Mouse (Mus musculus) bone marrow, adult 2 months (tissue): ENCODE data around the gene Fam172a. TPM values are rescaled to one million over a fixed set of nuclear protein-coding genes. Genes with fewer than 3 reads are reported as not detected.

Experiments
- H3K27ac ChIP-seq: fragments of 200-500 bp; 2 replicates; pipeline ENCODE4 v1.5.1; 2012; ENCODE audit warnings: low read depth, mild to moderate bottlenecking, control low read depth, inconsistent platforms, low read length; ENCODE audit not compliant: control insufficient read depth, poor library complexity, insufficient read depth
- H3K4me1 ChIP-seq: fragments of 200-500 bp; 2 replicates; pipeline ENCODE4 v1.6.1; 2011; ENCODE audit warnings: low read length; ENCODE audit not compliant: control insufficient read depth, insufficient read depth
- H3K4me3 ChIP-seq: fragments of 200-500 bp; replicated peaks from 2 replicates; pipeline ENCODE3; 2011; ENCODE audit warnings: mild to moderate bottlenecking, low read depth, low read length, control low read depth; ENCODE audit not compliant: control insufficient read depth
- CTCF ChIP-seq: fragments of 200-500 bp; IDR thresholded peaks from 2 replicates; pipeline ENCODE4 v1.5.1; 2011; ENCODE audit warnings: low read length, control low read depth; ENCODE audit not compliant: control insufficient read depth, insufficient read depth
- POLR2A ChIP-seq: fragments of 200-500 bp; IDR thresholded peaks from 2 replicates; pipeline ENCODE4 v1.6.1; 2011; ENCODE audit warnings: low read depth, mild to moderate bottlenecking, control low read depth, low read length, borderline replicate concordance; ENCODE audit not compliant: control insufficient read depth
- WGBS: fragments of 180-500 bp; shearing (Covaris S2); methylation state at CpG from one replicate; pipeline ENCODE4 v1.1.7; 2018; 5-methylcytosine and 5-hydroxymethylcytosine counted together
- polyA plus RNA-seq: library from polyadenylated mRNA; stranded (reverse); fragments of >200 nt; gene quantifications from 2 replicates; pipeline ENCODE4 v1.2.4, GENCODE M21; 2011; ENCODE audit warnings: low replicate concordance; ENCODE audit not compliant: missing spikeins, insufficient read depth, insufficient read length

Gene Fam172a
- polyA plus RNA-seq, 1 experiment = 13.5 TPM

DNA sequence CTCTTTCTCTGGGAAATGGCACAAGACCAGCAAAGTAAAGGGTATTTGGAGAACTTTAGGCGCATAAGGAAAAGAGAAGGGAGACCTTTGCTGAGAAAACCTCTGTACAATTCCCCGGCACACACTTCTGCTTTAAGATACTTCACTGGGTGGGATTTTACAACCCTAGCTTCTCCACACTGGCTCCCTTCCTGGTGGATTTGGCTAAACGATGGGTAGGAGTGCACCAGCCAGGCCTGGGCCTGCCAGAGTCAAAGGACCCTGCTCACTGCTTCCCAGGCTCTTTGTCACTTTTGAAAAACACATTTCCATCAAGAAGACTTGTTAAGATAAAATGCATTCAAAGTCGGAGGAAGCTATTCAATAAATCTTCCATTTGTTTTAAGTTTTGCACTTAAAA, 491.4 kb downstream of the Fam172a start:
- Histone ChIP-seq H3K27ac (no peak overlapping the region), H3K4me1 (no peaks in the 10 kb centered on the region), H3K4me3 (no peak overlapping the region)
- 18% methylated on average over 4 of the region's 4 CpGs for WGBS
- no peak for TF ChIP-seq POLR2A
- no peak for TF ChIP-seq CTCF

DNA sequence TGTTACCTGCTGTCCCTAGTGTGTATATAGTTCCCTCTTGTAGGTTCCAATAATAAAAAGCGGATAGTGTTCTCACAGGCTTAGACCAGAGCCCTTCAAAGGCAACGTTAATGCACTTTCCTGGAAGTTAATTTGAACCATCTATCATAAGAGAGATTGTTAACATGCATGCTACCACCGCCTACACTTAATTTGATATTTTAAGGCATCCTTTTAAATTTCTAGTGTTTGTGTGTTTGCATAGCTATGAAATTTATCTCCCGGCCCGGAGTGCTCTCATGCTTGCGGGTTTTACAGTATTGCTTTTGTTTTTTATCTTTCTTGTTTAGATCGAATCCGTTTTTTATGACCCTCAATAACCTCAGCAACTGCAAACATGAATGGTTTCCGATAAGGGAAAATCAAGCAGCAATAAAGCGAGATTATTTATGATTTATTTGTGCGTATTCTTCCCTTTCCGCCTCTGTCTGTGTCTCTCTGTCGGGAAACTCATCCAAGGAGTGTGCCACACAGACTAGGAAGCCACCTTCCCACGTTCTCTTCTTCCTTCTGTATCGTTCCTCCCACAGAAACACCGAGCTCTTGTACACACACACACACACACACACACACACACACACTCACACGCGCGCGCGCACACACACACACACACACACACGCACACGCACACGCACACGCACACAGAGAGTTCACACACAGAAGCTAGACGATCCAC, 492.5 kb downstream of the Fam172a start:
- TF ChIP-seq CTCF = no peak
- TF ChIP-seq POLR2A = no peak
- no peak overlapping the region for H3K27ac ChIP-seq
- no peaks in the 10 kb centered on the region for H3K4me1 ChIP-seq
- no peak overlapping the region for H3K4me3 ChIP-seq
- WGBS = 8% methylated on average over 26 of the region's 26 CpGs

DNA sequence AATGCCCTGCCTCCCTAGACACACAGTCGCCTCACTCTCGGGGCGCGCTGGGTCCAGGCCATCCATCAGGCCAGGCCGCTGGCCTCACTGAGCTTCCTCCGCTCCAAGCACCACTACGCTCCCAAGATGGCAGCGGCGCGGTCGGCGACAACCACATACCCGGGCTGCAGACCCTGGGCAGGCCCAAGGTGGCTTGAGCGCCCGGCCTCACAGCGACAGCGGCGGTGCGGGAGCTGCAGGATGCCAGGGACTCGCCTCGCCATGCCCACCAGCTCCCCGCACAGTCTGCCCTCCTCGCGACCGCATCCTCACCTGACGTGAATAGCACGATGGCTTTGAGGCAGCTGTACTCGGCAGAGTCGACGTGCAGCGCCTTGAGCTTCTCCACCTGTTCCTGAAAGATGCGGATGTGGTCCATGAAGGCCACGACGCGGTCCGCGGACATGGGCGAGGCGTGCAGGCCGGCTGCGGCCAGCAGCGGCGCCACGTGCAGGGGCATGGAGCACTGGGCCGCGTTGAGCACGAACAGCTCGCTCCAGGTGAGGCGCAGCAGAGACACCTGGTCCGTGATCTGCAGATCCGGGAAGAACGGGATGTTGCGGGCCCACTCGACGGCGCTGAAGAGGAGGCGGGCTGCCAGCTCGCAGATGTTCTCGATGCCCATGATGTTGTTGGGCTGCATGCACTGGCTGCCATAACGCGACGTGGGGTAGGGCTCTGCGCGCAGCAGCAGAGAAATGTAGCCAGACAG, 493.2 kb downstream of the Fam172a start:
- no peaks in the 10 kb centered on the region for H3K4me1 ChIP-seq
- H3K4me3 ChIP-seq = no peak overlapping the region
- no peak overlapping the region; the same call in 1 of the 2 replicates for H3K27ac ChIP-seq
- 5% methylated on average over 64 of the region's 64 CpGs for WGBS
- no peak for TF ChIP-seq POLR2A
- no peak for TF ChIP-seq CTCF

DNA sequence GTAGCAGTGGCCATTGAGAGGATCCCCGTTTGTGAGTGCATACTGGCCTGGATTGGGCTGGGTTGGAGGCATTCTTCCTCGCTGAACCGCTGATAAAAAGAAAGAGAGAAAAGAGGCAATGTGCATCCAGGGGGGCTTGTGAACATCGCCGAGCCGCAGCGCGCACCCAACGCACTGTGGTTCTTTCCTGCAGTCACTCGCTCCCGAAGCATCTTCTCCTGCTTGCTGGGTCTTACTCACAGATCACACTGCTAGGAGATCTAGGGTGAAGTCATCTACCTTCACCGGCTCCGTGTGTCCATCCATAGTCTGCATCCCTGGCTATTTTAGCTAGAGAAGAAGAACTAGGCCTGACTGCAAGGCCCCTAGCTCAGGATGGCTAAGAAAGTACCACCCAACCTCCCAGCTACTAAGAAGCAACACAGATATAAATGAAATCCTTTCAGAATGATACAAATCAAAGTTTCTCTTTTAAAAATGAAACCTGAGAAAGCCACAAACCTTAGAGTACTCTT, 493.8 kb downstream of the Fam172a start:
- no peak overlapping the region for H3K4me3 ChIP-seq
- WGBS = 10% methylated on average over 13 of the region's 13 CpGs
- no peak overlapping the region for H3K27ac ChIP-seq
- TF ChIP-seq CTCF (no peak), POLR2A (no peak)
- H3K4me1 ChIP-seq = no peaks in the 10 kb centered on the region

DNA sequence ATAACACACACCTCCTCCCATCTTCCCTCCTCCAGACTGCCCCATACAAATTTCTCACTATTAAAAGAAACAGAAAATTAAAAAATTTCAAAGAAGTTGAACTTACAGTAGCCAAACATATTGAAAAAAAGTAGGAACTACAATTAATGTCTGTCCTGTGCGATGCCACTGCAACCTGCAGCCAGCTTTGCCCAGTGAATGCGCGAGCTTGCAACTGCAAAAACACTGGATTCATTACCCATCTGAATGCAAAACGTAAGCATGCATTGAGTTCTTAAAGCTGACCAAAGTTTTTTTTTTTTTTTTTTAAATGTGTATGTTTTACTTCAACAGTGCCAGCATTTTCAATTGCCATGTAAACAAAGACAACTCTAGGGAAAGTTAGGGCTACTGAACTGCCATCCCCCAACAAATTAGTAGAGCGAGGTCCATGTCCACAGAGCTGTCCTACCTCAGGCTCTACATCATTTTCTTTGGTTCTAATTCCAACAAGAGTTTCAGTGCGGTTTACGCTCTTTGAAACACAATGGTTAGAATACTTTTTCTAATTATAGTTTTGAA, 494.5 kb downstream of the Fam172a start:
- H3K27ac ChIP-seq = no peak overlapping the region
- WGBS = 30% methylated on average over 7 of the region's 7 CpGs
- no peaks in the 10 kb centered on the region for H3K4me1 ChIP-seq
- no peak overlapping the region for H3K4me3 ChIP-seq
- TF ChIP-seq CTCF = no peak

DNA sequence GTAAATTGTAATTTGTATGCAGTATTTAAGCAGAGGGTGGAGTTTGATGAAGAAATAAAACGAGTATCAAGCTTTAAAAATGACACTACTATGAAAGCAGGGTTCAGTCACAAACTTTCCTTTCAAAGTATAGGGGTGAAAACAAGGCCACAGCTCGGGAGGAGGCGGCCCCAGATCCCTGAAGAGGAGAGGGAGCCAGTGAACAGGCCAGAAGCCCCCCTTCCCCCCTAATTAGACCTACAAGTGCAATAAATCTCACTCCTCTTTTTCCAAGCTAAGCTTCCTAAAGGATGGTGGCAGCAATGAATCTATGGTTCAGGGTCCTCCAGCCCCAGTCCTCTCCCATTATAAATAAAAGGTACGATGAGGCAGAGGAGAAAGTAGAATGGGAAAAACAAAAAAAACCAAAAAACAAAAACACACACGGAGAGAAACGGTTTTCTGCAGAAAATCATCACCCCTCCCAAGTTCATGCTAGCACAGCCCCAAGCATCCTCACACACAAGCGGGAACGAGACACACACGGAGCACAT, 495.5 kb downstream of the Fam172a start:
- WGBS = 3% methylated on average over 9 of the region's 9 CpGs
- Histone ChIP-seq H3K27ac (no peak overlapping the region), H3K4me1 (no peaks in the 10 kb centered on the region), H3K4me3 (no peak overlapping the region)
- no peak for TF ChIP-seq CTCF
- TF ChIP-seq POLR2A = no peak

DNA sequence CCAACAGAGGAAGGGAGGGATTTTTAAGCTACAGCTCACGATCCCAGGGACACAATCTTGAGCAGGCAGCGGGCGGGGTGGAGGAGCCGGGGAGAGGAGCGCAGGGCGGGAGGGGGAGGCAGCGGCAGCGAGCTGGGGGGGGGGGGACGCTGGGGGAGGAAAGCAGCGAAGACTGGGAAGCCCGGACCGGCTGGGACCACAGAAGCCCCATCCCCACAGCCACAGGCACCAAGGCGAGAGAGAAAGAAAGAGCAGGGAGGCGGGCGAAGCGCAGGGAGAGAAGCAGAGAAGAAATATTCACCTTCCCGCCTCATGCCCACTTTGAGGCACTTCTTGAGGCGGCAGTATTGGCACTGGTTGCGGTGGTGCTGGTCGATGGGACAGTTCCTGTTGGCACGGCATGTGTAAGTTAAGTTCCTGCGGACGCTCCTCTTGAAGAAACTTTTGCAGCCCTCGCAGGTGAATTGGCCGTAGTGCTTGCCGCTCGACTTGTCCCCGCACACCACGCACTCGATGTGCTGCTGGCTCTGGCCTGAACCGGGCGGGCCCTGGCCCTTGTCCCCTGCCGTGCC, 496.1 kb downstream of the Fam172a start:
- H3K4me1 ChIP-seq = no peaks in the 10 kb centered on the region
- H3K27ac ChIP-seq = no peak overlapping the region
- WGBS = 1% methylated on average over 32 of the region's 33 CpGs

DNA sequence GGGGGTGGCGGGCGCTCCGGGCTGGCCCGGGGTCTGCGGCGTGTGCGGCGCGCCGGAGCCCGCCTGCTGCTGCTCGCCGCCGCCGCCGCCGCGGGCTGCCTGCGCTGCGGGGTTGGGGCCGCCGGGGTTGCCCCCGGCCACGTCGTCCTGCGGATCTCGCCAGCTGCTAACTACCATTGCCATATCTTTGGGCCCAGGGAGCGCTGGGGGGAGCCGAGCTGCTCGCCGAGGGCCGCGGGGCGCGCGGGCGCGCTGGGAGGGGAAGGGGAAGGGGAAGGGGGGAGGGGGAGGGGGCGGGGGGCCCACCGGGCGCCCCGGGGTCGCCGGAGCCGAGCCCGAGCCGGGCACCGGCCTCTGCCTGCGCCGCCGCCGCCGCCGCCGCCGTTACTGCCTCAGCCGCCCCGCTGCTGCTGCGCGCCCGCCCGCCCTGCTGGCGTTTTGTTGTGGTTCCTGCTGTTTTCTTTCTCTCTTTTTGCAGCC, 496.6 kb downstream of the Fam172a start:
- no peaks in the 10 kb centered on the region for H3K4me1 ChIP-seq
- TF ChIP-seq CTCF (no peak), POLR2A (no peak)
- WGBS = 2% methylated on average over 51 of the region's 63 CpGs
- H3K27ac ChIP-seq = no peak overlapping the region
- H3K4me3 ChIP-seq = no peak overlapping the region

More for the DNA sequence above, 496.1 kb downstream of the Fam172a start:
- TF ChIP-seq POLR2A = no peak
- no peak for TF ChIP-seq CTCF
- H3K4me3 ChIP-seq = no peak overlapping the region
